Mouse (Mus musculus): Measurements from ENCODE around the gene Rgs12.

The Rgs12 gene

GRCm38 (mm10) chr5:35079101-35079500, 129.9 kb downstream of the Rgs12 start:
- no peak for DNase-seq (ENCODE audit: low spot score in 2 of 2)

DNA sequence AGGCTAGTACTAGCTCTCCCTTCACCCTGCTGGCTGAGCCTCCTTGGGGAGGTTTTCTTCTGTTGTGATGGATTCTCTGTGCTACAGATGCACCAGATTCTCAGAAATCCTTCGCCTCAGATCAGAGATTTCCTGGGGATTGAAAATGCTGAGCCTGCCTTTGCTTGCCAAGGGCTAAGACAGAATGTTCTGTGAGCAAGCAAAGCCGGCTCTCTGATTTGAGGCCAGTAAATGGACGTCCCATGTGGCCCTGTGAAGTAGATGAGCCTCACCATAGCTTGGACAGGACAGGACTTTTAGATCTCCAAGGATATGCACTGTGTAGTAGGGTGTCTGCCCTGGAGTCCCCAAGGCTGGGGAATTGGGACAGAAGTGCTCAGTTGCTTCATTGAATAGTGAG, 135.7 kb downstream of the Rgs12 start:
- DNase-seq (ENCODE audit: low spot score in 2 of 2), result no peak

GRCm38 (mm10) chr5:35088785-35089613, 139.8 kb downstream of the Rgs12 start:
- peak; percentile 74 to 90 for DNase-seq (ENCODE audit: low spot score in 2 of 2)

Data from spleen, postnatal 4 days (tissue).